Mouse (Mus musculus): ENCODE data around the gene Magi1. TPM values are rescaled to one million over a fixed set of nuclear protein-coding genes. Genes with fewer than 3 reads are reported as not detected.

Gene Magi1
- polyA plus RNA-seq, 1 experiment from 2014 or later = 27.4 TPM

DNA sequence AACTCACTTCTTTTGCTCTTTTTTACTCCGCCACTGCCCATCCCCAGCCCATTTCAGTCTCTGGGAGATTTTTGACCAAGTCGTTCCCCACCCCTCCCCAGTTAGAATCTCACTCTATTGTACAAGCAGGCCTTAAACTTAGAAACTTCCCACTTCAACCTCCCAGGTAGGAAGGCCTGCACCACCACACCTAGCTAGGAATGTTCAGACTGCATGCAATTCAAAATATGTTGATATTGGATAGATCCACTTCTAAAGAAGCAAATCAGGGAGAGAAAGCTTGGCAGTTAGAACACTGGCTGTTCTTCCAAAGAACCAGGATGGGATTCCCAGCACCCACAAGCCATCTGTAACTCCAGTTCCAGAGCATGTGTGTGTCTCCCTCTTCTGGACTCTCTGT, 81.8 kb downstream of the Magi1 start:
- Histone ChIP-seq H3K4me1 (replicated peaks; ENCODE audit: control insufficient read depth, insufficient read depth, low read length) (no peaks in the 10 kb centered on the region), H3K4me3 (ENCODE audit: low read depth, low read length) (no peak overlapping the region), H3K4me2 (replicated peaks; ENCODE audit: low read depth, low read length) (no peak overlapping the region), H3K9me3 (ENCODE audit: control insufficient read depth, low read length) (no peaks in the 10 kb centered on the region), H3K27me3 (ENCODE audit: control insufficient read depth, insufficient read depth, low read length) (no peaks in the 10 kb centered on the region), H3K27ac (ENCODE audit: low read depth, low read length) (no peak overlapping the region), H3K9ac (ENCODE audit: low read depth, low read length) (no peak overlapping the region), H3K36me3 (ENCODE audit: control insufficient read depth, insufficient read depth, low read length) (no peaks in the 10 kb centered on the region)
- 92% methylated on average over 2 of the region's 2 CpGs for WGBS
- ATAC-seq (ENCODE audit: low FRiP score) (no peak), DNase-seq (ENCODE audit: low spot score) (no peak)

DNA sequence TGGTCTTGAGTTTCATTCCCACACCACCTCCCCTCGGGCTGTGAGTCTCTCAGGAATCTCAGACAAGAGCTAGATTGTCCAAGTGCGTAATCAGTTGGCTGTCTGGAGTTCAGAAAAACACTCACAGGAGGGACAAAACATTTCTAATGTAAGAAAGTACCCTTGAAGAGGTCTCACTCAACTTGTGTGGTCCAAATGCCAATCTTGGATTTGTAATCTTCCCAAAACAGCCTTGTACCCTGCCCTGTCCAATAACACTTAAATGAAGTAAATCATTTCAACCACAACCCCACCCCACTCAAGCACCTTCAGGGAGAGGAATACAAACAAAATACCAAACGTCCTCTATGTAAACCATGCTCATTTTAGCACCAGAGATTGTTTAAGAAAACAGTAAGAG, 82.8 kb downstream of the Magi1 start:
- no peaks in the 10 kb centered on the region for H3K27me3 ChIP-seq (ENCODE audit: control insufficient read depth, insufficient read depth, low read length)
- H3K9me3 ChIP-seq (ENCODE audit: control insufficient read depth, low read length) = no peaks in the 10 kb centered on the region
- H3K27ac ChIP-seq (ENCODE audit: low read depth, low read length) = no peak overlapping the region
- DNase-seq (ENCODE audit: low spot score) (no peak), ATAC-seq (ENCODE audit: low FRiP score) (no peak)
- no peaks in the 10 kb centered on the region for H3K36me3 ChIP-seq (ENCODE audit: control insufficient read depth, insufficient read depth, low read length)
- 70% methylated on average over 3 of the region's 3 CpGs for WGBS
- no peak overlapping the region for H3K9ac ChIP-seq (ENCODE audit: low read depth, low read length)
- no peak overlapping the region for H3K4me2 ChIP-seq (replicated peaks; ENCODE audit: low read depth, low read length)
- no peak overlapping the region for H3K4me3 ChIP-seq (ENCODE audit: low read depth, low read length)
- H3K4me1 ChIP-seq (replicated peaks; ENCODE audit: control insufficient read depth, insufficient read depth, low read length) = no peaks in the 10 kb centered on the region

DNA sequence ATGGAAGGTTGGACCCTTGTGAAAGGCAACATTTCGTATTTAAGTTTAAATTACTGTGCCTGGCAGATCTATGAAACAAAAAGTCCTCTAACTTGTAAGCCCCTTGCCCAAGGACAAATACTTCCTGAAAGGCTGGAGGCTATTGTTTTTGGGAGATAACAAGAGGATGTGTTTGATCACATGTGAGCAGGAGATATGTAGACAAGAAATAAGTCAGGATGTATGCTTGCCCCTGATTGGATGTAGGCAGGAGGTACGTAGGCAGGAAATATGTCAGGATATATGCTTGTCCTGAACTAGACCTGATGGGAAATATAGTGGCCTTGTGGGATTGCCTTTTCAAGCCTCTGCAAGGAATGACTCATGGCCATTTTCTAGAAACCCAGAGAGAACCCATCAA, 84.0 kb downstream of the Magi1 start:
- Histone ChIP-seq H3K27ac (ENCODE audit: low read depth, low read length) (no peak overlapping the region), H3K9me3 (ENCODE audit: control insufficient read depth, low read length) (no peaks in the 10 kb centered on the region), H3K27me3 (ENCODE audit: control insufficient read depth, insufficient read depth, low read length) (no peaks in the 10 kb centered on the region), H3K4me2 (replicated peaks; ENCODE audit: low read depth, low read length) (no peak overlapping the region), H3K4me1 (replicated peaks; ENCODE audit: control insufficient read depth, insufficient read depth, low read length) (no peaks in the 10 kb centered on the region), H3K4me3 (ENCODE audit: low read depth, low read length) (no peak overlapping the region), H3K36me3 (ENCODE audit: control insufficient read depth, insufficient read depth, low read length) (no peaks in the 10 kb centered on the region), H3K9ac (ENCODE audit: low read depth, low read length) (no peak overlapping the region)
- 90% methylated on average over 2 of the region's 2 CpGs for WGBS
- no peak for DNase-seq (ENCODE audit: low spot score)
- no peak for ATAC-seq (ENCODE audit: low FRiP score)

DNA sequence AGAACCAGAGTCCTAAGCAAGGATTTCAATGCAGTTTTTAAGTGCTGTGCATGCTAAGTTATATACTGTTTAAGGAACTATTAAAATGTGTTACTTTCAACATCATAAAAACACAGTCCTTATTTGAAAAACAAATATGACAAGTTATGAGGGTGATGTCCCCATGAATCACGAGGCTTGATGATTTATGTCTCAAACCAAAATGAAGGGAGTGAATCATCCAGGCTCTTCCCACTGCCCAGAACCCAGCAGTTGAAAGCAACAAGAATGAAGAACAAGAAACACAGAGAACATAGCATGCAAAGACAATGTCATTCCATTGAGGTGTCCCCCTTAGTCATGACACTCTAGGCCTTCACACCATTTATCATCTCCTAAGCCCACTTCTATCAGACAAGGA, 85.9 kb downstream of the Magi1 start:
- no peak overlapping the region for H3K27ac ChIP-seq (ENCODE audit: low read depth, low read length)
- WGBS = 91% methylated on average over 1 of the region's 1 CpGs

DNA sequence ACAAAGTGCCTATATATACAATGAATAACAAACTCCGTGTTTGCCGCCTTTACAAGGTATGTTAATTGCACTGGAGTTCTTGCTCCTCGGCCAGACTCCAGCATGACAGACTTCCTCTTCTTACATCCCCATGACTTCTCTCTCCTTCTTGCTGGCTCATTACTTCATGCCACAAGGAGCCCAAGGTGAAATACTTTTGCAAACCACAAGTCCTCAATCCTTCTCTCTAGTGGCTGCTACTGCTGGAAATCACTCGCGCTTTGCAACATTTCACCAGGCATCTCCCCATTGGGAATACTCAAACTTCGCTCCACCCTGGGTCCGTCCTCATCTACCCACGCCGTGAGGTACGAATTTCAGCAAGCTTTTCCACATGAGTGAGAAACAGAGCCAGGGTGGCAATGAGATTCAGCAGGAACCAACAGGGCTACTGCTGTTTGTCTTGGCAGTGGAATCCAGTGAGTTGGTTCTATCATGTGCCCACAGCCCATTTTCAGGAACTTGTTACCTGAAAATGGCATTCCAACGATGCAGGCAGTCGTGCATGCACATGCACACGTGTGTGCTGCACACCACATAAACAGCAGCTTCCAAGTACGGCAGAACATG, 88.3 kb downstream of the Magi1 start:
- Histone ChIP-seq H3K9ac (ENCODE audit: low read depth, low read length) (no peak overlapping the region), H3K4me3 (ENCODE audit: low read depth, low read length) (no peak overlapping the region), H3K27ac (ENCODE audit: low read depth, low read length) (no peak overlapping the region), H3K4me2 (replicated peaks; ENCODE audit: low read depth, low read length) (no peak overlapping the region), H3K36me3 (ENCODE audit: control insufficient read depth, insufficient read depth, low read length) (no peaks in the 10 kb centered on the region), H3K4me1 (replicated peaks; ENCODE audit: control insufficient read depth, insufficient read depth, low read length) (no peaks in the 10 kb centered on the region), H3K9me3 (ENCODE audit: control insufficient read depth, low read length) (no peaks in the 10 kb centered on the region), H3K27me3 (ENCODE audit: control insufficient read depth, insufficient read depth, low read length) (no peaks in the 10 kb centered on the region)
- DNase-seq (ENCODE audit: low spot score) (no peak), ATAC-seq (ENCODE audit: low FRiP score) (no peak)
- 90% methylated on average over 14 of the region's 14 CpGs for WGBS

More for the DNA sequence above, 85.9 kb downstream of the Magi1 start:
- Histone ChIP-seq H3K9ac (ENCODE audit: low read depth, low read length) (no peak overlapping the region), H3K27me3 (ENCODE audit: control insufficient read depth, insufficient read depth, low read length) (no peaks in the 10 kb centered on the region), H3K4me2 (replicated peaks; ENCODE audit: low read depth, low read length) (no peak overlapping the region), H3K9me3 (ENCODE audit: control insufficient read depth, low read length) (no peaks in the 10 kb centered on the region), H3K4me3 (ENCODE audit: low read depth, low read length) (no peak overlapping the region), H3K4me1 (replicated peaks; ENCODE audit: control insufficient read depth, insufficient read depth, low read length) (no peaks in the 10 kb centered on the region), H3K36me3 (ENCODE audit: control insufficient read depth, insufficient read depth, low read length) (no peaks in the 10 kb centered on the region)
- ATAC-seq (ENCODE audit: low FRiP score) (no peak), DNase-seq (ENCODE audit: low spot score) (no peak)

DNA sequence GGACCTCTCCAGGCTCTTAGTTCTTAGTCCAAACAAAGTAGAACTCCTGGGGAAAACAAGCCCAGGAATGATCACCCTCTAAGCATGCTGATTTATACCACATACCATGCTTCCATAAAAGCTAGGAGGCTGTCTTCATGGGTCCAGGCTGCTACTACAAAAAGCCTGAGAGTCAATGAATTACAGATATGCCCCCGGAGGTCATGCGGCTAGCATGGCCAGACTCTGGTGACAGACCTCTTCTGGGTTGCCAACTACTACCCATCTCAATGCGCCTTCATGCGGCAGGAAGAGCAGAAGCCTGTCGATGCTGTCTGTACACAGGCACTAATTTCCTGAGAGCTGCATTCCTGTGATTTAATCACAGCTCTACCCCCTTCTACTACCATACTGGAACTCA, 92.9 kb downstream of the Magi1 start:
- no peak overlapping the region for H3K27ac ChIP-seq (ENCODE audit: low read depth, low read length)
- 83% methylated on average over 5 of the region's 5 CpGs for WGBS
- H3K36me3 ChIP-seq (ENCODE audit: control insufficient read depth, insufficient read depth, low read length) = no peaks in the 10 kb centered on the region
- H3K9me3 ChIP-seq (ENCODE audit: control insufficient read depth, low read length) = no peaks in the 10 kb centered on the region
- no peaks in the 10 kb centered on the region for H3K27me3 ChIP-seq (ENCODE audit: control insufficient read depth, insufficient read depth, low read length)
- H3K4me3 ChIP-seq (ENCODE audit: low read depth, low read length) = no peak overlapping the region
- no peak overlapping the region for H3K4me2 ChIP-seq (replicated peaks; ENCODE audit: low read depth, low read length)
- ATAC-seq (ENCODE audit: low FRiP score) = no peak
- H3K4me1 ChIP-seq (replicated peaks; ENCODE audit: control insufficient read depth, insufficient read depth, low read length) = no peaks in the 10 kb centered on the region
- H3K9ac ChIP-seq (ENCODE audit: low read depth, low read length) = no peak overlapping the region
- no peak for DNase-seq (ENCODE audit: low spot score)

DNA sequence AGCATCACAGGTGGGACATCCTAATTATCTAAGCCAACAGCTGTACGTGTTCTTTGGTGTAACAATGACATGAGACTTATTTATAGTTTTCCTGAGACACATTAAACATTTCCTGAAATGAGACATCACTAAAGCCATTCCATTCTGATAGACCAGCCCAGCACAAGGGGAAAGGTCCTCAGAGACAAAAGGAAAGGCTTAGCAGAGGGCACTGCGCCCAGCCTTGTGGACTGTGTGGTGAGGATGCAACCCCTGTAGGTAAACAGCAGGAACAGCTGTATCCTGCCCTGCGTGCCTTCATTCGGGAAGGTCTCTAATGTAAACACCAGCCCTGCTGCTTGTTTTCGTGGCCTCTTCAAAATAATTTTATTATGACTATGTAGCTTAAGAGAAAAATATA, 94.3 kb downstream of the Magi1 start:
- no peak overlapping the region for H3K4me2 ChIP-seq (replicated peaks; ENCODE audit: low read depth, low read length)
- no peaks in the 10 kb centered on the region for H3K9me3 ChIP-seq (ENCODE audit: control insufficient read depth, low read length)
- H3K4me1 ChIP-seq (replicated peaks; ENCODE audit: control insufficient read depth, insufficient read depth, low read length) = no peaks in the 10 kb centered on the region
- 79% methylated on average over 5 of the region's 5 CpGs for WGBS
- no peak for DNase-seq (ENCODE audit: low spot score)
- no peak overlapping the region for H3K9ac ChIP-seq (ENCODE audit: low read depth, low read length)
- no peak overlapping the region for H3K27ac ChIP-seq (ENCODE audit: low read depth, low read length)
- no peaks in the 10 kb centered on the region for H3K27me3 ChIP-seq (ENCODE audit: control insufficient read depth, insufficient read depth, low read length)
- no peak for ATAC-seq (ENCODE audit: low FRiP score)
- no peaks in the 10 kb centered on the region for H3K36me3 ChIP-seq (ENCODE audit: control insufficient read depth, insufficient read depth, low read length)
- no peak overlapping the region for H3K4me3 ChIP-seq (ENCODE audit: low read depth, low read length)

DNA sequence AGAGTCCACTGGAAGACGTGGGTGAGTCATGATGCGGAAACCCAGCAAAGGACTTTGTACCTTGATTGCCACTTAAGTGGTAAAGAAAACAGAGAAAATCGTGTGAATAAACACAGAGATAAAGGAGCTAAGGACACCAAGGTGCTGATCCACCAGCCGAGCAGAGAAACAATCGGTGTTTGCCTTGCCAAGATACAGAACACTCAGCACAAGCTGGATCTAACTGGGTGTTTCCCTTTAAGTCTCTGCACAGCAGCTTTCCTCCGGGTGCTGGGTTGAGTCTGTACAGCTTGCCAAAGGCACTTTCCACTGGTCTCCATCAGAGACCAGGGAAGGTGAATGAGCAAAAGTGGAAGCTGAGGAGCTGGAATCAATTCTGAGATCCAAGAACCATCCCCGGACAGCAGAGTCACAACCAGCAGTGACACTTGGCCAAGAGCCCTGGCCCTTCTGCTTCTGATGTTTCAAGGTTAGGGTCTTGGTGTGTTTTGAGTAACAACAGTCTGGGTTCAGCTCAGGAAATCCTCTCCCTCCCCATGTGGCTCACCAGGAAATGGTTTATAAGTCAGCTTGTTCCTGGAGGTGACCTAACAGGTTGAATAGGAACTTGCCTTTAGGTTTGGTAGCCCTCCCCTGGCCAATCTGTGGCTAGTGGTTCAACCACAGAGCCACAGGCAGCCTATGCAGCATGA, 96.9 kb downstream of the Magi1 start:
- DNase-seq (ENCODE audit: low spot score) (no peak), ATAC-seq (ENCODE audit: low FRiP score) (no peak)
- Histone ChIP-seq H3K36me3 (ENCODE audit: control insufficient read depth, insufficient read depth, low read length) (no peaks in the 10 kb centered on the region), H3K4me3 (ENCODE audit: low read depth, low read length) (no peak overlapping the region), H3K4me1 (replicated peaks; ENCODE audit: control insufficient read depth, insufficient read depth, low read length) (no peaks in the 10 kb centered on the region), H3K9me3 (ENCODE audit: control insufficient read depth, low read length) (no peaks in the 10 kb centered on the region), H3K27me3 (ENCODE audit: control insufficient read depth, insufficient read depth, low read length) (no peaks in the 10 kb centered on the region), H3K27ac (ENCODE audit: low read depth, low read length) (no peak overlapping the region), H3K9ac (ENCODE audit: low read depth, low read length) (no peak overlapping the region), H3K4me2 (replicated peaks; ENCODE audit: low read depth, low read length) (no peak overlapping the region)
- 71% methylated on average over 7 of the region's 7 CpGs for WGBS

DNA sequence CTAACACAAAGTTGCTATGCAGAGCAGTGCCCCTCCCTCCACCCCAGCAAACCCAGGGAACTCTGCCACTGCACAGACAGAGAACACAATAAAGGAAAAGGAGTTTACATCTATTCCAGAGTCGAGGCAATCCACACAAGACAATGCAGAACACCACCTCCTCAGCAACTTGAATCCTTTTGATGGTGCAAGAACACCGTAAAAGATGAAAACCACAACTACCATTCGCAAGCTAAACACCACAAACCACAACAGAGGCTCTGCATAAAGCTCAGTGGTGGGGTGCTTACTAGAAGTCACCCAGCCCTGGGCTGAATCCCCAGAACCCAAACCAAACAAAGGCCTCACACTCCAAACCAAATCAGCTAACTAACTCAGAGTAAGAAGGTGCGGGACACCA, 99.4 kb downstream of the Magi1 start:
- H3K36me3 ChIP-seq (ENCODE audit: control insufficient read depth, insufficient read depth, low read length) = no peaks in the 10 kb centered on the region
- WGBS = 87% methylated on average over 4 of the region's 4 CpGs
- H3K4me3 ChIP-seq (ENCODE audit: low read depth, low read length) = no peak overlapping the region
- no peaks in the 10 kb centered on the region for H3K9me3 ChIP-seq (ENCODE audit: control insufficient read depth, low read length)
- H3K27me3 ChIP-seq (ENCODE audit: control insufficient read depth, insufficient read depth, low read length) = no peaks in the 10 kb centered on the region
- no peak overlapping the region for H3K27ac ChIP-seq (ENCODE audit: low read depth, low read length)
- H3K4me1 ChIP-seq (replicated peaks; ENCODE audit: control insufficient read depth, insufficient read depth, low read length) = no peaks in the 10 kb centered on the region
- H3K9ac ChIP-seq (ENCODE audit: low read depth, low read length) = no peak overlapping the region
- H3K4me2 ChIP-seq (replicated peaks; ENCODE audit: low read depth, low read length) = no peak overlapping the region
- DNase-seq (ENCODE audit: low spot score) = no peak
- ATAC-seq (ENCODE audit: low FRiP score) = no peak

Measured in hindbrain, embryonic 11.5 days (tissue).